Mouse (Mus musculus) forebrain, embryonic 11.5 days (tissue): ENCODE measurements at regions not wholly inside any gene's neighbourhood (a gene's known extent, or its start where the extent isn't known, plus 50 kb on each side); places are given as distances from the start of the nearest gene placed in this dataset.
A peak's percentile ranks its signal among the peaks of the same experiment; 100 is the strongest.

Experiments
- ATAC-seq: fragments of 200-750 bp; cut with Nextera tagmentation; replicated peaks from 2 replicates; pipeline ENCODE4 v1.8.0; 2017; ENCODE audit warnings: moderate TSS enrichment; ENCODE audit not compliant: low FRiP score
- DNase-seq: peaks from one replicate; pipeline ENCODE4 v3.0.0-alpha.2; 2017; ENCODE audit warnings: low spot score
- H3K27ac ChIP-seq: fragments of 300-500 bp; sonication (generic); 2 replicates; pipeline ENCODE4 v1.5.1; 2014; ENCODE audit warnings: low read depth, low read length
- H3K27me3 ChIP-seq: fragments of 300-500 bp; sonication (generic); 2 replicates; pipeline ENCODE4 v1.6.1; 2014; ENCODE audit warnings: mild to moderate bottlenecking, low read length, mixed read lengths; ENCODE audit not compliant: control insufficient read depth, insufficient read depth
- H3K36me3 ChIP-seq: fragments of 300-500 bp; sonication (generic); 2 replicates; pipeline ENCODE4 v1.6.1; 2014; ENCODE audit warnings: mild to moderate bottlenecking, low read length, moderate library complexity, mixed read lengths; ENCODE audit not compliant: control insufficient read depth, insufficient read depth
- H3K4me1 ChIP-seq: fragments of 300-500 bp; sonication (generic); replicated peaks from 2 replicates; pipeline ENCODE4 v1.6.1; 2014; ENCODE audit warnings: low read length, mixed read lengths; ENCODE audit not compliant: control insufficient read depth, insufficient read depth
- H3K4me2 ChIP-seq: fragments of 300-500 bp; sonication (generic); 2 replicates; pipeline ENCODE4 v1.6.1; 2014; ENCODE audit warnings: low read depth, mild to moderate bottlenecking, low read length, moderate library complexity, mixed read lengths; ENCODE audit not compliant: severe bottlenecking
- H3K4me3 ChIP-seq: fragments of 300-500 bp; sonication (generic); 2 replicates; pipeline ENCODE4 v1.5.1; 2014; ENCODE audit warnings: low read depth, low read length
- H3K9ac ChIP-seq: fragments of 300-500 bp; sonication (generic); 2 replicates; pipeline ENCODE4 v1.6.1; 2014; ENCODE audit warnings: low read length
- H3K9me3 ChIP-seq: fragments of 300-500 bp; sonication (generic); 2 replicates; pipeline ENCODE4 v1.6.1; 2016; ENCODE audit warnings: low read length, mixed read lengths; ENCODE audit not compliant: control insufficient read depth
- WGBS: fragments of 180-500 bp; shearing (Covaris S2); extraction: QIAGEN DNeasy Blood & Tissue Kit; methylation state at CpG from one replicate; pipeline ENCODE4 v1.1.7; 2014; 5-methylcytosine and 5-hydroxymethylcytosine counted together

GRCm38 (mm10) chr2:57617258-57617657, 379.8 kb downstream of the Gpd2 start:
- Histone ChIP-seq H3K27ac (no peak overlapping the region), H3K4me3 (no peak overlapping the region), H3K9me3 (no peaks in the 10 kb centered on the region), H3K27me3 (no peaks in the 10 kb centered on the region), H3K4me1 (peaks cover 14% of the 10 kb centered on the region), H3K36me3 (no peaks in the 10 kb centered on the region), H3K4me2 (peak overlapping the region; percentile 49; the same call in 1 of the 2 replicates), H3K9ac (no peak overlapping the region)
- DNase-seq (no peak), ATAC-seq (no peak)
- 55% methylated on average over 2 of the region's 2 CpGs for WGBS

GRCm38 (mm10) chr2:57644117-57644516, 353.6 kb upstream of the Galnt5 start:
- Histone ChIP-seq H3K4me1 (no peaks in the 10 kb centered on the region), H3K4me2 (no peak overlapping the region), H3K4me3 (no peak overlapping the region), H3K27me3 (no peaks in the 10 kb centered on the region), H3K27ac (no peak overlapping the region), H3K9ac (no peak overlapping the region), H3K9me3 (no peaks in the 10 kb centered on the region), H3K36me3 (no peaks in the 10 kb centered on the region)
- 69% methylated on average over 2 of the region's 2 CpGs for WGBS
- ATAC-seq (no peak), DNase-seq (no peak)

GRCm38 (mm10) chr2:57644541-57644940, 353.1 kb upstream of the Galnt5 start:
- Histone ChIP-seq H3K4me3 (no peak overlapping the region), H3K9ac (no peak overlapping the region), H3K9me3 (no peaks in the 10 kb centered on the region), H3K27ac (no peak overlapping the region), H3K27me3 (no peaks in the 10 kb centered on the region), H3K4me1 (no peaks in the 10 kb centered on the region), H3K4me2 (no peak overlapping the region), H3K36me3 (no peaks in the 10 kb centered on the region)
- 90% methylated on average over 2 of the region's 2 CpGs for WGBS
- DNase-seq, result no peak
- no peak for ATAC-seq

- ATAC-seq, result no peak
- DNase-seq, result no peak
- H3K36me3 ChIP-seq, result no peaks in the 10 kb centered on the region
- no peak overlapping the region for H3K9ac ChIP-seq
- 76% methylated on average over 4 of the region's 4 CpGs for WGBS
- no peaks in the 10 kb centered on the region for H3K9me3 ChIP-seq
- no peak overlapping the region for H3K4me3 ChIP-seq
- no peak overlapping the region for H3K27ac ChIP-seq
- no peak overlapping the region for H3K4me2 ChIP-seq
- no peaks in the 10 kb centered on the region for H3K4me1 ChIP-seq
- no peaks in the 10 kb centered on the region for H3K27me3 ChIP-seq
Observed at GRCm38 (mm10) chr2:57649002-57649401, 348.7 kb upstream of the Galnt5 start.

GRCm38 (mm10) chr2:57657409-57657808, 340.3 kb upstream of the Galnt5 start:
- no peak overlapping the region for H3K27ac ChIP-seq
- no peak overlapping the region for H3K9ac ChIP-seq
- ATAC-seq (no peak), DNase-seq (no peak)
- WGBS, result 92% methylated on average over 4 of the region's 4 CpGs
- no peaks in the 10 kb centered on the region for H3K4me1 ChIP-seq
- no peaks in the 10 kb centered on the region for H3K27me3 ChIP-seq
- H3K9me3 ChIP-seq, result no peaks in the 10 kb centered on the region
- H3K4me2 ChIP-seq, result no peak overlapping the region
- H3K4me3 ChIP-seq, result no peak overlapping the region
- no peaks in the 10 kb centered on the region for H3K36me3 ChIP-seq

- Histone ChIP-seq H3K9me3 (no peaks in the 10 kb centered on the region), H3K36me3 (no peaks in the 10 kb centered on the region), H3K9ac (no peak overlapping the region), H3K4me3 (no peak overlapping the region), H3K27ac (no peak overlapping the region), H3K27me3 (no peaks in the 10 kb centered on the region), H3K4me2 (no peak overlapping the region), H3K4me1 (no peaks in the 10 kb centered on the region)
- no peak for ATAC-seq
- no peak for DNase-seq
- WGBS, result 81% methylated on average over 1 of the region's 1 CpGs
Observed at GRCm38 (mm10) chr2:57661838-57662237, 335.8 kb upstream of the Galnt5 start.

GRCm38 (mm10) chr2:57672007-57672643, 325.6 kb upstream of the Galnt5 start:
- no peak for ATAC-seq
- H3K4me1 ChIP-seq, result no peaks in the 10 kb centered on the region
- H3K9me3 ChIP-seq, result no peaks in the 10 kb centered on the region
- no peak overlapping the region for H3K4me2 ChIP-seq
- H3K27me3 ChIP-seq, result no peaks in the 10 kb centered on the region
- H3K9ac ChIP-seq, result no peak overlapping the region
- H3K36me3 ChIP-seq, result no peaks in the 10 kb centered on the region
- H3K4me3 ChIP-seq, result no peak overlapping the region
- DNase-seq, result no peak
- H3K27ac ChIP-seq, result no peak overlapping the region
- WGBS, result 65% methylated on average over 3 of the region's 3 CpGs

- DNase-seq (no peak), ATAC-seq (no peak)
- no peak overlapping the region for H3K9ac ChIP-seq
- H3K27ac ChIP-seq, result no peak overlapping the region
- WGBS, result 85% methylated on average over 3 of the region's 3 CpGs
- H3K4me2 ChIP-seq, result no peak overlapping the region
- no peaks in the 10 kb centered on the region for H3K36me3 ChIP-seq
- H3K4me1 ChIP-seq, result no peaks in the 10 kb centered on the region
- no peaks in the 10 kb centered on the region for H3K27me3 ChIP-seq
- no peaks in the 10 kb centered on the region for H3K9me3 ChIP-seq
- no peak overlapping the region for H3K4me3 ChIP-seq
Observed at GRCm38 (mm10) chr2:57689877-57690276, 307.8 kb upstream of the Galnt5 start.

GRCm38 (mm10) chr2:57696992-57697772, 300.5 kb upstream of the Galnt5 start:
- ATAC-seq (no peak; the same call in 1 of the 2 replicates), DNase-seq (no peak)
- WGBS, result 37% methylated on average over 11 of the region's 11 CpGs

More at GRCm38 (mm10) chr2:57696992-57697772, 300.5 kb upstream of the Galnt5 start:
- Histone ChIP-seq H3K27me3 (no peaks in the 10 kb centered on the region), H3K27ac (no peak overlapping the region), H3K36me3 (no peaks in the 10 kb centered on the region), H3K9ac (no peak overlapping the region), H3K4me3 (no peak overlapping the region), H3K9me3 (no peaks in the 10 kb centered on the region), H3K4me1 (no peaks in the 10 kb centered on the region; the same call in 1 of the 2 replicates), H3K4me2 (no peak overlapping the region)
